Mouse (Mus musculus) B cell, adult 2 months (primary cell): ENCODE results near the gene Pqlc2.

ENCODE experiments used
- DNase-seq, 2 experiments: peaks; one replicate each; pipeline ENCODE4 v3.0.0; 2022

Gene Pqlc2

GRCm38 (mm10) chr4:139302241-139302640 is 8.3 kb downstream of the Pqlc2 start:
- DNase-seq, result no peak

GRCm38 (mm10) chr4:139301780-139302179 is 8.7 kb downstream of the Pqlc2 start:
- no peak for DNase-seq

- no peak for DNase-seq
These were observed 11.7 kb downstream of the Pqlc2 start for GRCm38 (mm10) chr4:139298671-139299366.

- no peak for DNase-seq
These were observed 12.9 kb downstream of the Pqlc2 start for GRCm38 (mm10) chr4:139297566-139297965.

GRCm38 (mm10) chr4:139292038-139292437 is 18.5 kb downstream of the Pqlc2 start:
- DNase-seq, result no peak

- DNase-seq, result no peak
These were observed 19.4 kb downstream of the Pqlc2 start for GRCm38 (mm10) chr4:139291099-139291498.

GRCm38 (mm10) chr4:139289017-139289416 is 21.5 kb downstream of the Pqlc2 start:
- DNase-seq, result peak; percentile 54 to 63

GRCm38 (mm10) chr4:139287122-139287863 is 23.2 kb downstream of the Pqlc2 start:
- DNase-seq, result peak; percentile 89 to 90

GRCm38 (mm10) chr4:139286234-139286633 is 24.3 kb downstream of the Pqlc2 start:
- DNase-seq, result no peak

GRCm38 (mm10) chr4:139284877-139285276 is 25.6 kb downstream of the Pqlc2 start:
- no peak for DNase-seq

- no peak for DNase-seq
These were observed 27.5 kb downstream of the Pqlc2 start for GRCm38 (mm10) chr4:139282955-139283417.

- no peak for DNase-seq
These were observed 28.6 kb downstream of the Pqlc2 start for GRCm38 (mm10) chr4:139281791-139282345.

GRCm38 (mm10) chr4:139280530-139280929 is 30.0 kb downstream of the Pqlc2 start:
- no peak for DNase-seq

- no peak for DNase-seq
These were observed 34.1 kb downstream of the Pqlc2 start for GRCm38 (mm10) chr4:139276411-139276810.

GRCm38 (mm10) chr4:139274573-139274972 is 35.9 kb downstream of the Pqlc2 start:
- DNase-seq, result no peak

GRCm38 (mm10) chr4:139272951-139273680 is 37.4 kb downstream of the Pqlc2 start:
- no peak for DNase-seq

GRCm38 (mm10) chr4:139271562-139271961 is 38.9 kb downstream of the Pqlc2 start:
- no peak for DNase-seq

- no peak for DNase-seq
These were observed 40.3 kb downstream of the Pqlc2 start for GRCm38 (mm10) chr4:139270168-139270567.

GRCm38 (mm10) chr4:139268242-139268641 is 42.3 kb downstream of the Pqlc2 start:
- no peak for DNase-seq

- DNase-seq, result no peak
These were observed 43.2 kb downstream of the Pqlc2 start for GRCm38 (mm10) chr4:139267335-139267734.

- DNase-seq, result no peak
These were observed 44.0 kb downstream of the Pqlc2 start for GRCm38 (mm10) chr4:139266500-139266865.

- DNase-seq, result no peak
These were observed 44.6 kb downstream of the Pqlc2 start for GRCm38 (mm10) chr4:139265783-139266499.

- no peak for DNase-seq
These were observed 47.5 kb downstream of the Pqlc2 start for GRCm38 (mm10) chr4:139262981-139263380.
